8 mouse cellular contexts compared by ENCODE assay signal in genomic region chr1:37998371-37999199, GRCm38 (mm10). TPM values are rescaled to one million over a fixed set of nuclear protein-coding genes. Genes with fewer than 3 reads are reported as not detected.
DNase-seq lines count a peak whose midpoint lies in the region; ATAC-seq lines count a peak whose summit lies in the region.

No protein-coding gene starts in this region.

- no peaks in the 10 kb centered on the region for H3K9me3 ChIP-seq in kidney, embryonic 16.5 days (ENCODE audit: low read length)
- no peaks in the 10 kb centered on the region for H3K9me3 ChIP-seq in hindbrain, embryonic 10.5 days
- H3K9me3 ChIP-seq in lung, embryonic 16.5 days (ENCODE audit: control insufficient read depth, low read length): no peaks in the 10 kb centered on the region

- no peaks in the 10 kb centered on the region for H3K27me3 ChIP-seq in kidney, embryonic 16.5 days (ENCODE audit: insufficient read depth, low read length)
- no peaks in the 10 kb centered on the region for H3K27me3 ChIP-seq in hindbrain, embryonic 10.5 days (ENCODE audit: insufficient read depth, poor library complexity, severe bottlenecking)
- H3K27me3 ChIP-seq in lung, embryonic 16.5 days (ENCODE audit: control insufficient read depth, insufficient read depth, low read depth, low read length): no peaks in the 10 kb centered on the region

- no peak for DNase-seq in kidney, adult 11 months
- DNase-seq in ZHBTc4 (ENCODE audit: low read depth, low spot score): peak; percentile 53
- no peak for DNase-seq in hindbrain, embryonic 10.5 days (ENCODE audit: low spot score)
- DNase-seq in layer of hippocampus, postnatal 25 days (ENCODE audit: extremely low spot score in 1 of 2, low spot score in 1 of 2): no peak

- peak overlapping the region; percentile 86 for H3K9ac ChIP-seq in kidney, embryonic 16.5 days (replicated peaks; ENCODE audit: low read length)
- peak overlapping the region; percentile 93 for H3K9ac ChIP-seq in lung, embryonic 16.5 days (ENCODE audit: low read length)

- peak; percentile 35 for ATAC-seq in kidney, embryonic 16.5 days (ENCODE audit: low FRiP score, low TSS enrichment)
- ATAC-seq in lung, embryonic 16.5 days (ENCODE audit: low read depth): peak; percentile 22
- ATAC-seq in monocyte, adult 5-6 weeks (replicated peaks; ENCODE audit: insufficient number of reproducible peaks, low FRiP score, low TSS enrichment, poor library complexity, severe bottlenecking): no peak
- no peak for ATAC-seq in megakaryocyte progenitor cell, adult 5-6 weeks (replicated peaks; ENCODE audit: poor library complexity)

- WGBS in kidney, embryonic 16.5 days: 3% methylated on average over 44 of the region's 47 CpGs
- WGBS in hindbrain, embryonic 10.5 days: 5% methylated on average over 47 of the region's 47 CpGs
- WGBS in lung, embryonic 16.5 days: 4% methylated on average over 18 of the region's 47 CpGs

- peak overlapping the region; percentile 93 for H3K4me2 ChIP-seq in kidney, embryonic 16.5 days (replicated peaks; ENCODE audit: low read depth, low read length)
- H3K4me2 ChIP-seq in lung, embryonic 16.5 days (ENCODE audit: low read depth, low read length): peak overlapping the region; percentile 76

- H3K4me1 ChIP-seq in kidney, embryonic 16.5 days (ENCODE audit: insufficient read depth, low read length): peaks cover 18% of the 10 kb centered on the region
- peaks cover 18% of the 10 kb centered on the region for H3K4me1 ChIP-seq in hindbrain, embryonic 10.5 days (replicated peaks)
- peaks cover 16% of the 10 kb centered on the region for H3K4me1 ChIP-seq in lung, embryonic 16.5 days (replicated peaks; ENCODE audit: control insufficient read depth, insufficient read depth, low read length)

- H3K27ac ChIP-seq in kidney, embryonic 16.5 days (ENCODE audit: low read length): peak overlapping the region; percentile 74
- H3K27ac ChIP-seq in hindbrain, embryonic 10.5 days: peak overlapping the region; percentile 96
- peak overlapping the region; percentile 92 for H3K27ac ChIP-seq in lung, embryonic 16.5 days (ENCODE audit: low read length)

- peak overlapping the region; percentile 84 for H3K4me3 ChIP-seq in kidney, embryonic 16.5 days (ENCODE audit: low read length)
- peak overlapping the region; percentile 98 for H3K4me3 ChIP-seq in hindbrain, embryonic 10.5 days
- peak overlapping the region; percentile 96 for H3K4me3 ChIP-seq in lung, embryonic 16.5 days (ENCODE audit: low read length)

- peaks cover 14% of the 10 kb centered on the region for H3K36me3 ChIP-seq in kidney, embryonic 16.5 days (ENCODE audit: insufficient read depth, low read length)
- peaks cover 21% of the 10 kb centered on the region for H3K36me3 ChIP-seq in hindbrain, embryonic 10.5 days
- peaks cover 19% of the 10 kb centered on the region for H3K36me3 ChIP-seq in lung, embryonic 16.5 days (ENCODE audit: control insufficient read depth, insufficient read depth, low read length)

RNA-seq across cellular contexts. Expression of gene Eif5b, which starts 0.8 kb away (rescaled TPM):
- polyA plus RNA-seq in kidney, embryonic 16.5 days (2015; fragmentation: Nextera tagmentation; extraction: Ambion mirVana): 21.4 and 27.1 TPM in 2 replicates
- polyA plus RNA-seq in hindbrain, embryonic 10.5 days (2016; fragmentation: Nextera tagmentation; extraction: Ambion mirVana): 16.4 and 25.6 TPM in 2 replicates
- polyA plus RNA-seq in lung, embryonic 16.5 days (2015; fragmentation: Nextera tagmentation; extraction: Ambion mirVana): 19.5 and 21.7 TPM in 2 replicates
- 10 to 100 TPM; 41.5 to 47.4 TPM for total RNA-seq in layer of hippocampus, postnatal 25 days (2021)
- total RNA-seq in monocyte, adult 5-6 weeks (2017): 18.3 to 36.7 TPM (median 24.2 TPM) in 3 replicates
- 42.2 and 47.8 TPM in 2 replicates for total RNA-seq in megakaryocyte progenitor cell, adult 5-6 weeks (2015)
- total RNA-seq in megakaryocyte progenitor cell, adult 5-6 weeks (2017): 21.8 and 24.6 TPM in 2 replicates

RNA-seq across cellular contexts. Expression of gene Txndc9, which starts 0.9 kb away (rescaled TPM):
- polyA plus RNA-seq in kidney, embryonic 16.5 days (2015; fragmentation: Nextera tagmentation; extraction: Ambion mirVana): 130 and 136 TPM in 2 replicates
- 166 and 167 TPM in 2 replicates for polyA plus RNA-seq in hindbrain, embryonic 10.5 days (2016; fragmentation: Nextera tagmentation; extraction: Ambion mirVana)
- polyA plus RNA-seq in lung, embryonic 16.5 days (2015; fragmentation: Nextera tagmentation; extraction: Ambion mirVana): 142 TPM in 2 replicates
- total RNA-seq in layer of hippocampus, postnatal 25 days (2021): 10 to 100 TPM; 62.4 to 64.2 TPM
- 68.6 to 86.6 TPM (median 76.9 TPM) in 3 replicates for total RNA-seq in monocyte, adult 5-6 weeks (2017)
- 52.8 and 64.3 TPM in 2 replicates for total RNA-seq in megakaryocyte progenitor cell, adult 5-6 weeks (2015)
- total RNA-seq in megakaryocyte progenitor cell, adult 5-6 weeks (2017): 42.6 and 51.7 TPM in 2 replicates

RNA-seq across cellular contexts. Expression of gene Lyg1, which starts 41.0 kb away (rescaled TPM):
- not detected in 2 replicates for polyA plus RNA-seq in kidney, embryonic 16.5 days (2015; fragmentation: Nextera tagmentation; extraction: Ambion mirVana)
- polyA plus RNA-seq in hindbrain, embryonic 10.5 days (2016; fragmentation: Nextera tagmentation; extraction: Ambion mirVana): not detected in 2 replicates
- polyA plus RNA-seq in lung, embryonic 16.5 days (2015; fragmentation: Nextera tagmentation; extraction: Ambion mirVana): not detected in 2 replicates
- total RNA-seq in layer of hippocampus, postnatal 25 days (2021): not detected
- not detected in 3 replicates for total RNA-seq in monocyte, adult 5-6 weeks (2017)
- not detected in 2 replicates for total RNA-seq in megakaryocyte progenitor cell, adult 5-6 weeks (2015)
- total RNA-seq in megakaryocyte progenitor cell, adult 5-6 weeks (2017): not detected in 2 replicates

Comparison
In these comparisons a context has a peak if more than half of its experiments do, and no peak if none do; other contexts are left out.
1. ATAC-seq: peak in kidney, embryonic 16.5 days (single experiment) and lung, embryonic 16.5 days (single experiment); none in monocyte, adult 5-6 weeks (single experiment) and megakaryocyte progenitor cell, adult 5-6 weeks (single experiment).
2. Peak in every context shown above with its lines, with median percentiles within 50 percentile points of each other: H3K27ac ChIP-seq and H3K4me3 ChIP-seq.